Mouse (Mus musculus) colon, adult 2 months (tissue): Measurements from ENCODE around the gene Cd6. TPM values are rescaled to one million over a fixed set of nuclear protein-coding genes. Genes with fewer than 3 reads are reported as not detected.

Experiments
- polyA plus RNA-seq: library from polyadenylated mRNA; depleted of rRNA; stranded (reverse); fragments of >200 nt; gene quantifications from 2 replicates; pipeline ENCODE4 v1.2.3, GENCODE M21; 2012; rRNA removed

The Cd6 gene
- 1.4 TPM in 2 replicates for polyA plus RNA-seq

DNA sequence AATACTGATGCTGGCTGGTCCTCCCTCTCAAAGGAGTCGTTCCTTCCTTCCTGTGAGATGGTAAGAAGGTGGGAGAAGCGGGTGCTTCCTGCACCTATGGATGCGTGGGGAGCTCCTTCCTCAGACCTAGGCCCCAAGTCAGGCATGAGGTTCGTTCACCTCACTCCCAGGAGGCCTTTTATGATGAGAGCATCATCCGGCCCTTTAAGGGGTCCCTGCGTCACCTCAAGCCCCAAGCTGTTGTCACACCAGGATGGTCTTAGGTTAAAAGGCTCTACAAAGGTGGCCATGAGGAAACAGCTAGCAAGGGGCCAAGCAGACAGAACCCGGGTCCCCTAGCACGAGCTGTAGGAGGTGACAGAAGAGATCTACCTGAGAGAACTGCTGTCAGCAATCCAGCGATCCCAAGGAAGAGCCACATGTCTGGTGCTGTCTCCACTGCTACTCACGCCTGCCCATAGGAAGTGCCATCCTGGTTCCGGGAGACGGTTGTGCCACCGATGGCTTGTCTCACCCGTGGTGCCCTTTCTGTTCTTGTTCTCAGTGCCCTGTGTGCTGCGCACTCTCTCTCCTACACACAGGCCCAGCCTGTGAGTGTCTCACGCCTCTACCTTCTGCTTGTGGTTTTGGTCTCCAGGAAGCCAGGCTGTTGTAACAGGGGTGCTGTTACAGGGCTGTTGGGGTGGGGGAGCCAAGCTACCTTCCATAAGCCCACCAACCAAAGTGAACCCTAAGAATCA is at the start of gene Cd6:
Gene Cd6 (minus strand): TSS at position 623 of the 740 bp plus-strand sequence.

DNA sequence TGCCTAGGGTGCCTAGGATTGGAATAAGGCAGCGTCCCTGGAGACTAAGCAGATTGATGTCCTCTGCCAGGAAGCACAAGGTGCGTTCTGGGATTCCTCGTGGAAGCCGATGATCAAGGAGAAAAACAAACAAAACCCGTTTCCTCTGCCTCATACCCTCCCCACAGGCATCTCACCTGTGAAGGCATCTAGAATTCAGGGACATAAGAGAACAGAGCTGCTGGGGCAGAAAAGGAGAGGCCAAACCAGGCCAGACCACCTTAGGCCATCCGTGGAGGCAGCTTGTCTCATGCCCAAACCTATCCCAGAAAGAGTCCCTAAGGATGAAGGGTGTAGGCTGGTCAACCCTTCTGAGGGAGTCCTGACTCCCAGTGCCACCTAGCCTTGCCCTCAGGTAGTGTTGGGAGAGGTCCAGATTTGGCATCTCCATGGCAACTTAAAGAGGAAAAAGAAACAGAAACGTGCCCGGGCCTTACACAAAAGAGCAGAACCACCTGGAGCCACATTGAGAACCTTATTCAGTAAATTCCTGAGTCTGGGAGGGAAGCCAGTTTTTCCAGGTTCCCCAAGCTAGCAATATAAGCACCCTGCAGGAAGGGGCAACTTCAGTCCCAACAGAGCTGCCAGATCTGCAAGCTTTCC is 40.1 kb upstream of the Cd6 start, which contains the start of gene Tmem132a:
Gene Tmem132a (minus strand): TSS at position 55 of the 642 bp plus-strand sequence.

DNA sequence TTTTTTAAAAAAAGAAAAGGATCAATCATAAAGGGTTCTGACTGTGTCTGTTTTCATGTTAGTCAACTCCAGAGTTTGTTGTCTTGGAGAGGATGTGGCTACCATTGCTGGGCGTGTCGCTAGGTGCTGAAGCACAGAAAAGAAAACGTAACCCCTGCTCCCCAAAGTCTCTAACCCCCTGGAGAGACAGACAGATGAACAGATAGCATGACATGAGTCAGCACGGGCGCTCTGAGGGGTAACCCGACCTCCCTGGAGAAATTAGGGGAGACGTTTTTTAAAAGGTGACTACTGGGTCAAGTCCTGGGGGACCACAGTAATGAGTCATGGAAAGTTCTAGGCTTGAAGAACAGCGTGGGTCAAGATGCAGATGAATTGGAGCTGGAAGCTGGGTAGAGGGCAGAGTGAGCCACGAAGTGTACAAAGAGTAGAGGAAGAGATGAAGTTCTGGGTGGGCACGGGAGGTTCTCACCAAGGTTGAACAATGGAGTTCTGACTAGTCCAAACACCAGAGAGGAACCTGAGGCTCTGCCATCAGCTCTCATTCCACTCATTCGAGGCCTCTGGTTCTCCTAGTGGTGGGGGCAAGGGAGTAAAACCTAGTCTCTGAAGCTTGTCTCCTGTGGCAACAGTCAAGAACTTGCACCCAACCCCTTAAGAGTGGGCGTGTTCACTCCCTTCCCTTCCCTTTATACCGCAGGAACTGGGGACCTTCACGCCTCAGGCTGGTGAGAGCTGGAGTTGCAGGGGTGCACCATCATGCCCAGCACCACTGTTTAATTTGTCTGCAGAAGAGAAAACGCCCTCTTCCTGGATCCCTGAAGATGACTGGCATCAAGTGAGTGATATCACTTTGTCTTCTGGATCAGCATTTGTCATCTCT is 9.4 kb upstream of the Cd6 start, which contains the start of gene Slc15a3:
Gene Slc15a3 (plus strand): TSS at position 718 of the 883 bp plus-strand sequence.

Other genes with a start within 250 kb of the Cd6 start
- gene Ddb1, start 224.7 kb downstream of the Cd6 start, polyA plus RNA-seq = 72.4 and 75.5 TPM in 2 replicates
- 14.1 and 14.2 TPM in 2 replicates for gene Tkfc, start 224.4 kb downstream of the Cd6 start, polyA plus RNA-seq
- 0.13 and 0.47 TPM in 2 replicates for gene Vwce, start 195.8 kb downstream of the Cd6 start, polyA plus RNA-seq
- gene Pga5, start 152.0 kb downstream of the Cd6 start, polyA plus RNA-seq = not detected in 2 replicates
- 60.5 and 79.4 TPM in 2 replicates for gene Vps37c, start 141.3 kb downstream of the Cd6 start, polyA plus RNA-seq
- 0.84 and 1.2 TPM in 2 replicates for gene Cd5, start 91.1 kb downstream of the Cd6 start, polyA plus RNA-seq
- gene Slc15a3, start 9.7 kb upstream of the Cd6 start, polyA plus RNA-seq = 6.3 and 6.8 TPM in 2 replicates
- 14.4 and 16.5 TPM in 2 replicates for gene Tmem132a, start 39.9 kb upstream of the Cd6 start, polyA plus RNA-seq
- gene Tmem109, start 51.9 kb upstream of the Cd6 start, polyA plus RNA-seq = 76.2 and 84.3 TPM in 2 replicates
- gene Prpf19, start 65.2 kb upstream of the Cd6 start, polyA plus RNA-seq = 180 and 181 TPM in 2 replicates
- 0.64 and 0.81 TPM in 2 replicates for gene Zp1, start 90.6 kb upstream of the Cd6 start, polyA plus RNA-seq
- gene Ptgdr2, start 107.1 kb upstream of the Cd6 start, polyA plus RNA-seq = 0.24 and 0.59 TPM in 2 replicates
- gene Ccdc86, start 119.2 kb upstream of the Cd6 start, polyA plus RNA-seq = 3.9 and 5.6 TPM in 2 replicates
- 2.8 and 3.0 TPM in 2 replicates for gene Ms4a10, start 144.6 kb upstream of the Cd6 start, polyA plus RNA-seq
- gene Ms4a15, start 163.2 kb upstream of the Cd6 start, polyA plus RNA-seq = 0.06 and 0.16 TPM in 2 replicates
- 0.22 and 0.61 TPM in 2 replicates for gene Ms4a18, start 188.0 kb upstream of the Cd6 start, polyA plus RNA-seq